Mouse (Mus musculus) subcutaneous adipose tissue, adult 2 months (tissue): ENCODE results near the gene Psph. TPM values are rescaled to one million over a fixed set of nuclear protein-coding genes. Genes with fewer than 3 reads are reported as not detected.

Experiments used
- polyA plus RNA-seq: library from polyadenylated mRNA; depleted of rRNA; stranded (reverse); fragments of >200 nt; gene quantifications from 2 replicates; pipeline ENCODE4 v1.2.3, GENCODE M21; 2012; ENCODE audit warnings: low replicate concordance; rRNA removed

Psph gene
- 34.1 and 50.3 TPM in 2 replicates for polyA plus RNA-seq

GRCm38 (mm10) chr5:129786818-129787790 is at the start of gene Psph:
Psph (minus strand) TSS chr5:129787449.

GRCm38 (mm10) chr5:129724834-129725773 is 62.1 kb downstream of the Psph start, which contains the start of gene Nipsnap2:
Nipsnap2 (plus strand) TSS chr5:129725063.

Other genes starting within 250 kb of the Psph start
- gene Mmp17, start 203.3 kb downstream of the Psph start, polyA plus RNA-seq: 2.6 and 19.3 TPM in 2 replicates
- gene Zfp11, start 117.3 kb downstream of the Psph start, polyA plus RNA-seq: 1.8 and 3.4 TPM in 2 replicates
- gene Sept14, start 78.9 kb downstream of the Psph start, polyA plus RNA-seq: 0.08 TPM in 1 of 2 replicates, not detected in the other
- gene Mrps17, start 72.0 kb downstream of the Psph start, polyA plus RNA-seq: 77.7 and 82.6 TPM in 2 replicates
- 69.3 and 71.8 TPM in 2 replicates for gene Nipsnap2, start 62.4 kb downstream of the Psph start, polyA plus RNA-seq
- gene Sumf2, start 59.5 kb upstream of the Psph start, polyA plus RNA-seq: 32.7 and 39.2 TPM in 2 replicates
- 849 and 1,319 TPM in 2 replicates for gene Chchd2, start 100.0 kb upstream of the Psph start, polyA plus RNA-seq
- 1.2 and 5.0 TPM in 2 replicates for gene Zbed5, start 108.3 kb upstream of the Psph start, polyA plus RNA-seq
- gene Phkg1, start 111.1 kb upstream of the Psph start, polyA plus RNA-seq: 10.4 and 17.3 TPM in 2 replicates
- 5.1 TPM in 2 replicates for gene Nupr1l, start 121.1 kb upstream of the Psph start, polyA plus RNA-seq
- 31.3 and 47.5 TPM in 2 replicates for gene Vkorc1l1, start 154.5 kb upstream of the Psph start, polyA plus RNA-seq
- gene Gusb, start 215.6 kb upstream of the Psph start, polyA plus RNA-seq: 76.8 and 79.5 TPM in 2 replicates
- gene Asl, start 241.8 kb upstream of the Psph start, polyA plus RNA-seq: 37.0 and 57.9 TPM in 2 replicates
- gene Crcp, start 241.8 kb upstream of the Psph start, polyA plus RNA-seq: 14.3 and 16.6 TPM in 2 replicates